Mouse (Mus musculus) ES-Bruce4 (cell line): ENCODE results near the gene Eva1b. TPM values are rescaled to one million over a fixed set of nuclear protein-coding genes. Genes with fewer than 3 reads are reported as not detected.

Experiments used
- H3K27ac ChIP-seq: 2 replicates; pipeline ENCODE4 v1.5.1; 2012; ENCODE audit warnings: low read length, inconsistent platforms; ENCODE audit not compliant: insufficient read depth
- H3K27me3 ChIP-seq: 2 replicates; pipeline ENCODE4 v1.6.1; 2012; ENCODE audit warnings: mild to moderate bottlenecking, low read length, inconsistent platforms; ENCODE audit not compliant: control insufficient read depth, poor library complexity, insufficient read depth, severe bottlenecking
- H3K36me3 ChIP-seq: 2 replicates; pipeline ENCODE4 v1.6.1; 2012; ENCODE audit warnings: inconsistent platforms, mild to moderate bottlenecking, low read length, moderate library complexity; ENCODE audit not compliant: control insufficient read depth, poor library complexity, insufficient read depth, severe bottlenecking
- H3K4me1 ChIP-seq: one replicate; pipeline ENCODE4 v1.8.1; 2011; ENCODE audit warnings: low read length; ENCODE audit not compliant: control insufficient read depth, insufficient read depth
- H3K4me3 ChIP-seq: 2 replicates; pipeline ENCODE4 v1.5.1; 2011; ENCODE audit warnings: low read depth, mild to moderate bottlenecking, low read length
- H3K9ac ChIP-seq: 2 replicates; pipeline ENCODE4 v1.6.1; 2012; ENCODE audit warnings: low read depth, mild to moderate bottlenecking, inconsistent platforms; ENCODE audit not compliant: poor library complexity, severe bottlenecking
- H3K9me3 ChIP-seq: replicated peaks from 2 replicates; pipeline ENCODE4 v1.6.1; 2012; ENCODE audit warnings: mild to moderate bottlenecking, low read length, inconsistent platforms; ENCODE audit not compliant: control insufficient read depth, poor library complexity, insufficient read depth, severe bottlenecking
- CTCF ChIP-seq: IDR thresholded peaks from one replicate; pipeline ENCODE4 v1.8.1; 2011; ENCODE audit warnings: low read depth, low read length
- EP300 ChIP-seq: IDR thresholded peaks from 2 replicates; pipeline ENCODE4 v1.6.1; 2011; ENCODE audit warnings: low read depth, low read length; ENCODE audit not compliant: insufficient read depth
- POLR2A ChIP-seq: IDR thresholded peaks from one replicate; pipeline ENCODE4 v1.8.1; 2011; ENCODE audit warnings: low read length; ENCODE audit not compliant: insufficient read depth
- polyA plus RNA-seq: library from polyadenylated mRNA; stranded (reverse); fragments of >200 nt; gene quantifications from 2 replicates; pipeline ENCODE4 v1.2.4, GENCODE M21; 2011; ENCODE audit warnings: low read depth; ENCODE audit not compliant: missing spikeins, insufficient read depth, insufficient read length

Gene Eva1b
- polyA plus RNA-seq, 1 experiment = 15.9 TPM

DNA sequence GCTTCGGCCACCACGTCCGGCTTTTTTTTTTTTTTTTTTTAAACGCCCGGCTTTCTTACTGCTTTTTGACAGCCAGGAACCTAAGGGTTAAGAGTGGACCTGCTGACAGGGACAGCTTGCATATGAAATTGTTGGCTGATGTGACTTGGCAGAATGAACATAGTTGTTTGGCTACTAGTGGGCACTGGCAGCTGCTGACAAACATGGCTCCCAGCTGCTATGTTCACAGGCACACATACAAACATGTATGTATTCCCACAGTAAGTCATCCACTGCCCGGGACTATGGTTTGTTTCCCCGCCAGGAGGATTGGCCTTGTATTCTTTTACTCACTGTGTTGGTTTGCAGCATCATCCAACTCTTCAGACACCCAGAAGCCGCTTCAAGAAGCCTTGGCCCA lies 30.4 kb upstream of the Eva1b start:
- TF ChIP-seq CTCF = no peak
- H3K36me3 ChIP-seq = no peaks in the 10 kb centered on the region
- no peaks in the 10 kb centered on the region for H3K9me3 ChIP-seq
- no peaks in the 10 kb centered on the region for H3K27me3 ChIP-seq
- H3K9ac ChIP-seq = no peak overlapping the region
- H3K4me1 ChIP-seq = no peaks in the 10 kb centered on the region
- H3K27ac ChIP-seq = no peak overlapping the region
- H3K4me3 ChIP-seq = no peak overlapping the region

DNA sequence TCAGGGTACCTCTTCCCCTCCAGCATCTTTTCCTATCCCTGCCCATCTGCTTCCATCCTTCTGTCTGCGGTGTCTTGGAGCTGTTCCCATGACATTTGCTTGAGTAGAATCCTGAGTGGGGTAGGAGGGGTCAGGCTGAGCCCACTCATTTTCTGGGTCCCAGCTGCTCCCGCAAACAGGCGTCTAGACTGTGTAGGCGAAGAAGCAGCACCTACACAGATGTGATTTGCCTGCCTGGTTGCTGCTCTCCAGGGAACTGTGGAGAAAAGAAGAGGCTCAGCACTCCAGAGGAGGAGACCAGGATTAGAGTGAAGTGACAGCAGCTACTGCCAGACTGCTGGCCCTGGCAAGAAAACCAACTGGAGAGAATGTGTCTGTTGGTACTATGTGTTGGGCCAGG lies 28.9 kb upstream of the Eva1b start:
- H3K9ac ChIP-seq = no peak overlapping the region
- no peaks in the 10 kb centered on the region for H3K9me3 ChIP-seq
- H3K4me3 ChIP-seq = no peak overlapping the region
- H3K27ac ChIP-seq = no peak overlapping the region
- H3K36me3 ChIP-seq = no peaks in the 10 kb centered on the region
- no peaks in the 10 kb centered on the region for H3K27me3 ChIP-seq
- H3K4me1 ChIP-seq = no peaks in the 10 kb centered on the region
- no peak for TF ChIP-seq POLR2A
- TF ChIP-seq CTCF = no peak
- TF ChIP-seq EP300 = no peak

DNA sequence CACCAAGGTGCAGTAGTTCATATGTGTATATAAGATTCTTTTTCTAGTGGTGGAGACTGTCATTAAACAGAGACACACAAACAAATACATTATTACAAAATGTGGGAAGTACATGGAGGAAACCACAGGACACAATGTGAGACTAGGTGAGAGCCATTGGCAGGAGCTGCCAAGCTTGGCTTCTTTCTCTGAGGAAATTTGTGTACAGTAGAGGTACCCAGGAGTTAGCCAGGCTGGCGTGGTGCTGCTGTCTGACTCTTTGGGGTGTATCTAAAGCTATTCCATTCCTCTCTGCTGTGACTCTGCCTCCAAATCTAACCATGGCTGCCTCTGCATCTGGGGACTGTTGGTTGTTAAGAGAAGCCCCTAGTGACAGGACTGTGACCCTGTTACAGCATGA lies 28.5 kb upstream of the Eva1b start:
- no peak overlapping the region for H3K4me3 ChIP-seq
- no peak for TF ChIP-seq EP300
- TF ChIP-seq POLR2A = no peak
- no peak for TF ChIP-seq CTCF
- no peaks in the 10 kb centered on the region for H3K36me3 ChIP-seq
- no peaks in the 10 kb centered on the region for H3K4me1 ChIP-seq
- no peak overlapping the region for H3K9ac ChIP-seq
- H3K9me3 ChIP-seq = no peaks in the 10 kb centered on the region
- no peaks in the 10 kb centered on the region for H3K27me3 ChIP-seq
- H3K27ac ChIP-seq = no peak overlapping the region

DNA sequence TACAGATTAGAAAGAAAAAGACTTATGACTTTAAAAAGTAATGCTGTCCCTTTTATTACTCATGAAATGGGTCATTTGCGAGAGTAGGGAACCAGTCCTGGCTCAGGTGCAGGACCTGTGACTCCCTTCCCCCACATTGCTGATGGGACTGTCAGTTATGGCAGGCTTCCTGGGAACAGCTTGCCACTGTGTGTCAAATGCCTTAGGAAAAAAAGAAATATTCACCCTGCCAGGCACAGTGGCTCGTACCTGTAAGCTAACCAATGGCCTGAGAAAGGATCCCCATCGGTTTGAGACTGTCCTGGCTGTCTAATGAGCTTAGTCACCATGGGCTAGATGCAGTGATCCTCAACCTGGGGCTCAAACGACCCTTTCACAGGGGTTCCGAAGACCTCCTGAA lies 27.5 kb upstream of the Eva1b start:
- TF ChIP-seq EP300 = no peak
- no peak for TF ChIP-seq POLR2A
- no peak for TF ChIP-seq CTCF
- 0 out of 2 replicates have a peak, but pooled peaks cover 3% of the 10 kb centered on the region for H3K36me3 ChIP-seq

DNA sequence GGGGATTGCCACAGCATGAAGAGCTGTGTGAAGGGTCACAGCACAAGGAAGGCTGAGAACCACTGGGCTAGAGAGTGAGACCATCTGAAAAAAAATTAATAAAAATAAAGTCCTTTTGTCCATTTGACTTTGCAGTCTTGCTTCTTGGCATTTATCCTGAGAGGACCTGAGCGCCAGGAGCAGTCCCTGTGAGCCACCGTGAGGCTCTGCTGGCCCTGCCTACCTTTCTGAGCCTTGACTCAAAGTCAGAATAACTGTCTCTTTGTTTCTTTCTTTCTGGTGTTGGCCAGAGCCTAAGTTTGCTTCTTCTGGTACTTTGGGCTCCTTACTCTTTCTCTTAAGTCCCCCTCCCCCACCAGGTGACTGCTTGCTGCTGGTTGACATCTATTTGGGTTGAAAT lies 27.0 kb upstream of the Eva1b start:
- no peak overlapping the region for H3K4me3 ChIP-seq
- TF ChIP-seq POLR2A (no peak), EP300 (no peak), CTCF (no peak)
- H3K36me3 ChIP-seq = 0 out of 2 replicates have a peak, but pooled peaks cover 4% of the 10 kb centered on the region
- H3K4me1 ChIP-seq = no peaks in the 10 kb centered on the region
- H3K9me3 ChIP-seq = no peaks in the 10 kb centered on the region
- H3K9ac ChIP-seq = no peak overlapping the region
- no peaks in the 10 kb centered on the region for H3K27me3 ChIP-seq
- H3K27ac ChIP-seq = no peak overlapping the region

More for the DNA sequence above, 27.5 kb upstream of the Eva1b start:
- Histone ChIP-seq H3K27me3 (no peaks in the 10 kb centered on the region), H3K4me3 (no peak overlapping the region), H3K4me1 (no peaks in the 10 kb centered on the region), H3K27ac (no peak overlapping the region), H3K9ac (no peak overlapping the region), H3K9me3 (no peaks in the 10 kb centered on the region)

DNA sequence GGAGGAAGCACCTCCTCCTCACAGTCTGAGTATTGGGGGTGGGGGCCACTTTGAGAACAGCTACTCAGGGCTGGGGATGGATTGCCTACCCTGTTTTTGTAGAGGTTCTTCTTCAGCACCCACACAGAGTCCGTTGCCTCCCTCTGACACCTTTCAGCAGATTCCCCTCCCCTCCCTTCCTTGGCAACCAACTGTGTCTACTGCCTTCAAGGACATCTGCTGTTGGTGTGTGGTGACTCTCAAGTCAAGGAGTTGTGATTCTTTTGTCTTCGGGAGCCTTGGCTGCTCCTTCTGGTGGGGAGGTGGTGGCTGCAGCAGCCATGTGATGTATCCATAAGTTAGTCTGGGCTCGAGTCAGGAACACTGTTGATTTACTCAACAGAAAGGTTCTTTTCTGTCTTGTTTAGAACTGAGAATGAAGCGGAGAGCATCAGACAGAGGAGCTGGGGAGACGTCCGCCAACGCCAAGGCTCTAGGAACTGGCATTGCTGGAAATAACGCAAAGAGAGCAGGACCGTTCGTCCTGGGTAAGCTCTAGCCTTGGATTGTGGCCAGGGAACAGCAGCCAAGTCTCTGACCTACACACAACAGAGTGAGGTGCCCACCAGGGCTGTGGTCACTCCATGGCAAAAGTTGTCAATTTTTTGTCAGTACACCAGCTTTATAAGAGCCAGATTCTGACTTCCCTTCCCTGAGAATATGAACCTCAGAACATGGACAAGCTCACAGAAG lies 24.1 kb upstream of the Eva1b start:
- Histone ChIP-seq H3K4me1 (no peaks in the 10 kb centered on the region), H3K27ac (no peak overlapping the region), H3K27me3 (no peaks in the 10 kb centered on the region), H3K9me3 (no peaks in the 10 kb centered on the region), H3K36me3 (0 out of 2 replicates have a peak, but pooled peaks cover 4% of the 10 kb centered on the region), H3K9ac (no peak overlapping the region), H3K4me3 (no peak overlapping the region)
- TF ChIP-seq CTCF = no peak
- TF ChIP-seq POLR2A = no peak
- no peak for TF ChIP-seq EP300
